Mouse (Mus musculus): Measurements from ENCODE around the gene Gm45837. TPM values are rescaled to one million over a fixed set of nuclear protein-coding genes. Genes with fewer than 3 reads are reported as not detected.

Gene Gm45837
- total and polyA plus RNA-seq, 3 experiments, result 1.2 TPM; not detected in 2

- TF ChIP-seq USF2 (IDR thresholded peaks at IDR 0.05; ENCODE audit: borderline replicate concordance in 1 of 2, insufficient read depth in 1 of 2, low read depth in 1 of 2, low read length in 2 of 2) (no peak), MAFK (IDR thresholded peaks at IDR 0.05; ENCODE audit: borderline replicate concordance, low read depth, low read length) (no peak), E2F4 (IDR thresholded peaks at IDR 0.05; ENCODE audit: borderline replicate concordance, low read depth, low read length) (no peak)
Observed at GRCm38 (mm10) chr7:101479841-101480240, 69.2 kb downstream of the Gm45837 start (continued).

- Histone ChIP-seq H3K27me3 (ENCODE audit: control insufficient read depth in 1 of 2, insufficient read depth in 2 of 2, low read length in 2 of 2) (peaks cover 0 to 8% of the 10 kb centered on the region in 2 experiments), H3K9me3 (replicated peaks; ENCODE audit: insufficient read depth, low read length) (no peaks in the 10 kb centered on the region), H3K4me3 (ENCODE audit: control insufficient read depth in 1 of 2, insufficient read depth in 1 of 2, low read depth in 2 of 2, low read length in 2 of 2) (no peak overlapping the region), H3K4me1 (ENCODE audit: control insufficient read depth in 1 of 2, insufficient read depth in 2 of 2, low read length in 2 of 2) (no peaks in the 10 kb centered on the region), H3K9ac (ENCODE audit: control insufficient read depth, low read depth, low read length, poor library complexity, severe bottlenecking) (no peak overlapping the region), H3K36me3 (ENCODE audit: control insufficient read depth in 1 of 2, insufficient read depth in 2 of 2, low read length in 2 of 2) (no peaks in the 10 kb centered on the region), H3K79me2 (ENCODE audit: control insufficient read depth, insufficient read depth, low read length, poor library complexity) (no peaks in the 10 kb centered on the region), H3K27ac (ENCODE audit: control insufficient read depth, low read depth, low read length) (no peak overlapping the region)
- no peak for DNase-seq (ENCODE audit: low read depth, low spot score)
- TF ChIP-seq GATA1 (IDR thresholded peaks at IDR 0.05; ENCODE audit: low read depth, low read length) (no peak), ZNF384 (IDR thresholded peaks at IDR 0.05; ENCODE audit: low read depth, low read length) (no peak), NELFE (IDR thresholded peaks at IDR 0.05; ENCODE audit: low read depth, low read length) (no peak), RAD21 (IDR thresholded peaks at IDR 0.05; ENCODE audit: low read depth, low read length) (no peak), MAZ (IDR thresholded peaks at IDR 0.05; ENCODE audit: low read depth, low read length) (no peak), MYB (IDR thresholded peaks at IDR 0.05; ENCODE audit: low read depth, low read length) (no peak), ZMIZ1 (IDR thresholded peaks at IDR 0.05; ENCODE audit: low read depth, low read length) (no peak), USF2 (IDR thresholded peaks at IDR 0.05; ENCODE audit: borderline replicate concordance in 1 of 2, insufficient read depth in 1 of 2, low read depth in 1 of 2, low read length in 2 of 2) (no peak), ZC3H11A (IDR thresholded peaks at IDR 0.05; ENCODE audit: low read depth, low read length) (no peak), ETS1 (IDR thresholded peaks at IDR 0.05; ENCODE audit: low read depth, low read length) (no peak), E2F4 (IDR thresholded peaks at IDR 0.05; ENCODE audit: borderline replicate concordance, low read depth, low read length) (no peak), KAT2A (conservative IDR thresholded peaks at IDR 0.05; ENCODE audit: low read depth, low read length) (no peak)
Observed at GRCm38 (mm10) chr7:101480671-101481070, 70.0 kb downstream of the Gm45837 start.

GRCm38 (mm10) chr7:101481872-101482498 is 71.3 kb downstream of the Gm45837 start:
- no peak for TF ChIP-seq ETS1 (IDR thresholded peaks at IDR 0.05; ENCODE audit: low read depth, low read length)
- no peak for TF ChIP-seq GATA1 (IDR thresholded peaks at IDR 0.05; ENCODE audit: low read depth, low read length)
- TF ChIP-seq NELFE (IDR thresholded peaks at IDR 0.05; ENCODE audit: low read depth, low read length), result no peak
- TF ChIP-seq EP300 (IDR thresholded peaks at IDR 0.05; ENCODE audit: low read depth in 1 of 2, low read length in 2 of 2), result no peak
- no peak for TF ChIP-seq MXI1 (IDR thresholded peaks at IDR 0.05; ENCODE audit: low read depth, low read length)
- no peak overlapping the region for H3K4me3 ChIP-seq (ENCODE audit: control insufficient read depth in 1 of 2, insufficient read depth in 1 of 2, low read depth in 2 of 2, low read length in 2 of 2)
- H3K79me2 ChIP-seq (ENCODE audit: control insufficient read depth, insufficient read depth, low read length, poor library complexity), result no peaks in the 10 kb centered on the region
- no peak for DNase-seq (ENCODE audit: low read depth, low spot score)
- no peaks in the 10 kb centered on the region for H3K9me3 ChIP-seq (replicated peaks; ENCODE audit: insufficient read depth, low read length)
- peaks cover 0 to 8% of the 10 kb centered on the region in 2 experiments for H3K27me3 ChIP-seq (ENCODE audit: control insufficient read depth in 1 of 2, insufficient read depth in 2 of 2, low read length in 2 of 2)
- no peaks in the 10 kb centered on the region for H3K36me3 ChIP-seq (ENCODE audit: control insufficient read depth in 1 of 2, insufficient read depth in 2 of 2, low read length in 2 of 2)
- H3K4me1 ChIP-seq (ENCODE audit: control insufficient read depth in 1 of 2, insufficient read depth in 2 of 2, low read length in 2 of 2), result no peaks in the 10 kb centered on the region
- no peak overlapping the region for H3K27ac ChIP-seq (ENCODE audit: control insufficient read depth, low read depth, low read length)
- no peak overlapping the region for H3K9ac ChIP-seq (ENCODE audit: control insufficient read depth, low read depth, low read length, poor library complexity, severe bottlenecking)

Data from MEL (cell line).